Mouse (Mus musculus) lung, embryonic 14.5 days (tissue): Measurements from ENCODE around the gene Umodl1. TPM values are rescaled to one million over a fixed set of nuclear protein-coding genes. Genes with fewer than 3 reads are reported as not detected.

Source experiments
- ATAC-seq: fragments of 200-750 bp; cut with Nextera tagmentation; 2 replicates; pipeline ENCODE4 v1.8.0; 2017; ENCODE audit warnings: mild to moderate bottlenecking, moderate TSS enrichment, moderate library complexity; ENCODE audit not compliant: insufficient read depth
- DNase-seq: peaks from one replicate; pipeline ENCODE4 v3.0.0-alpha.2; 2015
- H3K27ac ChIP-seq: fragments of 300-500 bp; sonication (generic); 2 replicates; pipeline ENCODE4 v1.5.1; 2014; ENCODE audit warnings: low read depth, mild to moderate bottlenecking, moderate library complexity
- H3K27me3 ChIP-seq: fragments of 300-500 bp; sonication (generic); 2 replicates; pipeline ENCODE4 v1.6.1; 2014; ENCODE audit warnings: low read length, control low read depth; ENCODE audit not compliant: insufficient read depth
- H3K36me3 ChIP-seq: fragments of 300-500 bp; sonication (generic); 2 replicates; pipeline ENCODE4 v1.6.1; 2014; ENCODE audit warnings: control low read depth; ENCODE audit not compliant: insufficient read depth
- H3K4me1 ChIP-seq: fragments of 300-500 bp; sonication (generic); 2 replicates; pipeline ENCODE4 v1.6.1; 2014; ENCODE audit warnings: antibody characterized with exemption, control low read depth; ENCODE audit not compliant: insufficient read depth
- H3K4me2 ChIP-seq: fragments of 300-500 bp; sonication (generic); 2 replicates; pipeline ENCODE4 v1.6.1; 2014; ENCODE audit warnings: mild to moderate bottlenecking
- H3K4me3 ChIP-seq: fragments of 300-500 bp; sonication (generic); 2 replicates; pipeline ENCODE4 v1.5.1; 2014; ENCODE audit warnings: low read depth, low read length
- H3K9ac ChIP-seq: fragments of 300-500 bp; sonication (generic); 2 replicates; pipeline ENCODE4 v1.6.1; 2014
- H3K9me3 ChIP-seq: fragments of 300-500 bp; sonication (generic); 2 replicates; pipeline ENCODE4 v1.6.1; 2016; ENCODE audit warnings: low read depth, low read length, control low read depth
- CTCF ChIP-seq: IDR thresholded peaks from 2 replicates; pipeline ENCODE4 v1.5.1; 2016; ENCODE audit warnings: antibody characterized with exemption, low read depth
- WGBS: fragments of 180-500 bp; shearing (Covaris S2); extraction: QIAGEN DNeasy Blood & Tissue Kit; methylation state at CpG from one replicate; pipeline ENCODE4 v1.1.7; 2014; 5-methylcytosine and 5-hydroxymethylcytosine counted together
- polyA plus RNA-seq: library from polyadenylated mRNA; unstranded; fragments of >200 nt; fragmentation: Nextera tagmentation; extraction: Ambion mirVana; gene quantifications from 2 replicates; pipeline ENCODE4 v1.2.1, GENCODE M21; 2014

Gene Umodl1
- polyA plus RNA-seq, 1 experiment from 2014 or later = not detected

- Histone ChIP-seq H3K27me3 (no peaks in the 10 kb centered on the region), H3K27ac (no peak overlapping the region), H3K4me1 (no peaks in the 10 kb centered on the region), H3K4me2 (no peak overlapping the region), H3K36me3 (no peaks in the 10 kb centered on the region), H3K4me3 (no peak overlapping the region), H3K9ac (no peak overlapping the region), H3K9me3 (no peaks in the 10 kb centered on the region)
- no peak for TF ChIP-seq CTCF
- ATAC-seq = no peak
- no peak for DNase-seq
- WGBS = 68% methylated on average over 8 of the region's 8 CpGs
Measured at GRCm38 (mm10) chr17:31037331-31037730, 82.9 kb downstream of the Umodl1 start.

GRCm38 (mm10) chr17:31038381-31038780 is 83.9 kb downstream of the Umodl1 start:
- 63% methylated on average over 4 of the region's 4 CpGs for WGBS

GRCm38 (mm10) chr17:31039626-31040025 is 85.2 kb downstream of the Umodl1 start:
- WGBS = 61% methylated on average over 7 of the region's 7 CpGs
- DNase-seq (no peak), ATAC-seq (no peak)
- Histone ChIP-seq H3K4me3 (no peak overlapping the region), H3K27me3 (no peaks in the 10 kb centered on the region), H3K36me3 (no peaks in the 10 kb centered on the region), H3K9ac (no peak overlapping the region), H3K9me3 (no peaks in the 10 kb centered on the region), H3K27ac (no peak overlapping the region), H3K4me1 (no peaks in the 10 kb centered on the region), H3K4me2 (no peak overlapping the region)
- TF ChIP-seq CTCF = no peak

More at GRCm38 (mm10) chr17:31038381-31038780, 83.9 kb downstream of the Umodl1 start:
- H3K36me3 ChIP-seq = no peaks in the 10 kb centered on the region
- no peak overlapping the region for H3K4me3 ChIP-seq
- no peaks in the 10 kb centered on the region for H3K4me1 ChIP-seq
- TF ChIP-seq CTCF = no peak
- no peak for DNase-seq
- ATAC-seq = no peak
- H3K4me2 ChIP-seq = no peak overlapping the region
- H3K27ac ChIP-seq = no peak overlapping the region
- H3K27me3 ChIP-seq = no peaks in the 10 kb centered on the region
- H3K9me3 ChIP-seq = no peaks in the 10 kb centered on the region
- H3K9ac ChIP-seq = no peak overlapping the region

GRCm38 (mm10) chr17:31040421-31040820 is 86.0 kb downstream of the Umodl1 start:
- WGBS = 62% methylated on average over 7 of the region's 7 CpGs
- ATAC-seq = no peak
- no peak for TF ChIP-seq CTCF

GRCm38 (mm10) chr17:31042751-31043150 is 88.3 kb downstream of the Umodl1 start:
- 63% methylated on average over 2 of the region's 2 CpGs for WGBS
- DNase-seq (no peak), ATAC-seq (no peak)
- Histone ChIP-seq H3K9ac (no peak overlapping the region), H3K4me2 (no peak overlapping the region), H3K4me1 (no peaks in the 10 kb centered on the region), H3K4me3 (no peak overlapping the region), H3K9me3 (no peaks in the 10 kb centered on the region), H3K27ac (no peak overlapping the region), H3K27me3 (no peaks in the 10 kb centered on the region), H3K36me3 (no peaks in the 10 kb centered on the region)
- no peak for TF ChIP-seq CTCF

More at GRCm38 (mm10) chr17:31040421-31040820, 86.0 kb downstream of the Umodl1 start:
- no peak overlapping the region for H3K4me3 ChIP-seq
- no peak overlapping the region for H3K4me2 ChIP-seq
- no peak overlapping the region for H3K9ac ChIP-seq
- H3K4me1 ChIP-seq = no peaks in the 10 kb centered on the region
- no peak for DNase-seq
- H3K36me3 ChIP-seq = no peaks in the 10 kb centered on the region
- H3K27ac ChIP-seq = no peak overlapping the region
- H3K27me3 ChIP-seq = no peaks in the 10 kb centered on the region
- no peaks in the 10 kb centered on the region for H3K9me3 ChIP-seq

- Histone ChIP-seq H3K9ac (peak within 1 kb of the TSS; percentile 27), H3K4me3 (peak within 1 kb of the TSS; percentile 47), H3K4me1 (0 out of 2 replicates have a peak, but pooled peaks cover 4% of the 10 kb centered on the region), H3K27ac (peak within 1 kb of the TSS; percentile 27; the same call in 1 of the 2 replicates), H3K27me3 (peaks cover 38% of the 10 kb centered on the region), H3K9me3 (peaks cover 9% of the 10 kb centered on the region; the same call in 1 of the 2 replicates), H3K36me3 (no peaks in the 10 kb centered on the region), H3K4me2 (peak within 1 kb of the TSS; percentile 80)
- peak; percentile 67 for DNase-seq
- ATAC-seq = peak; percentile 64; the same call in 1 of the 2 replicates
- WGBS = 2% methylated on average over 49 of the region's 49 CpGs
- peak; percentile 24; the same call in 1 of the 2 replicates for TF ChIP-seq CTCF
Measured at GRCm38 (mm10) chr17:31057151-31057890, 102.9 kb downstream of the Umodl1 start, which contains the start of gene Abcg1. Gene Abcg1, plus strand, starts transcription at chr17:31057675.

GRCm38 (mm10) chr17:31057891-31058744 is 103.7 kb downstream of the Umodl1 start:
- no peaks in the 10 kb centered on the region for H3K36me3 ChIP-seq
- WGBS = under 1% methylated on average over 31 of the region's 31 CpGs
- H3K4me3 ChIP-seq = peak overlapping the region; percentile 47
- peak overlapping the region; percentile 27 for H3K9ac ChIP-seq
- H3K27me3 ChIP-seq = peaks cover 38% of the 10 kb centered on the region
- H3K9me3 ChIP-seq = peaks cover 5% of the 10 kb centered on the region; the same call in 1 of the 2 replicates
- peak; percentile 14; the same call in 1 of the 2 replicates for ATAC-seq
- H3K27ac ChIP-seq = peak overlapping the region; percentile 27; the same call in 1 of the 2 replicates
- no peak for DNase-seq
- H3K4me1 ChIP-seq = 0 out of 2 replicates have a peak, but pooled peaks cover 4% of the 10 kb centered on the region
- no peak for TF ChIP-seq CTCF
- H3K4me2 ChIP-seq = peak overlapping the region; percentile 80
